Mouse (Mus musculus) CD4-positive, CD25-positive, alpha-beta regulatory T cell, adult 2 months (primary cell): ENCODE results near the gene Gpatch2.

Source experiments
- DNase-seq: peaks from one replicate; pipeline ENCODE4 v3.0.0-alpha.2; 2012; ENCODE audit warnings: low read depth, low spot score

Gene Gpatch2

DNA sequence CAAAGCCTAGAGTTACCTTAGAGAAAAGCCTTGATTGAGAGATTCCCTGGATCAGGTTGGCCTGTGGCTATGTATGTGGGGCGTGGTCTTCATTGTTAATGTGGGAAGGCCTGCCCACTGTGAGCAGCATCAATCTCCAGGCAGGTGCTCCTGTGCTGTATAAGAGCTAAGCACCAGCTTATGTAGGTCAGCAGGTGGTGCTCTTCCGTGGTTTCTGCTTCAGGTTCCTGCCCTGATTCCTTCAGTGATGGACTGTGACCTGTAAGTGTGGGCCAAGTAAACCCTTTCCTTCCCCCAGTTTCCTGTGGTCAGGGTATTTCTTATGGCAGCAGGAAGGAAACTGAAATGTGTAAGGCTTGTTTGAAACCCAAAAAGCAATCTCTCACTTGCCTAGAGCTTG is 151.5 kb downstream of the Gpatch2 start:
- DNase-seq: peak; percentile 46

DNA sequence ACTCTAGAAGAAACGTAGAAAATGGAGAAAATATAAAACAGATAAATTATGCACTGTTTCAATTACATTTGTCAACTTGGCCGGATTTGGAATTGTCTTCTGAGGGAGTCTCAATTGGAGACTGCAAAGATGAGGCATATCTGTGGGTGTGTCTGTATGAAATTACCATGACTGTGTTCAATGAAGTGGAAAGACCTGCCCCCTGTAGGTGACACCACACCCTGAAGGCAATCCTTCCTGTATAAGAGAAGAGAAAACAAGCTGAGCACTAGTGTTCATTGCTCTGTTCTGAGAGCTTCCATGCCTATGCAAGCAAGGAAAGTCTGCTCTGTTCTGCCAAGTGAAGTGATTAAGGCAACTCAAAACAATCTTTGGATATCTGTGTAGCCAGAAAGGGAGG is 153.7 kb downstream of the Gpatch2 start:
- peak; percentile 45 for DNase-seq

DNA sequence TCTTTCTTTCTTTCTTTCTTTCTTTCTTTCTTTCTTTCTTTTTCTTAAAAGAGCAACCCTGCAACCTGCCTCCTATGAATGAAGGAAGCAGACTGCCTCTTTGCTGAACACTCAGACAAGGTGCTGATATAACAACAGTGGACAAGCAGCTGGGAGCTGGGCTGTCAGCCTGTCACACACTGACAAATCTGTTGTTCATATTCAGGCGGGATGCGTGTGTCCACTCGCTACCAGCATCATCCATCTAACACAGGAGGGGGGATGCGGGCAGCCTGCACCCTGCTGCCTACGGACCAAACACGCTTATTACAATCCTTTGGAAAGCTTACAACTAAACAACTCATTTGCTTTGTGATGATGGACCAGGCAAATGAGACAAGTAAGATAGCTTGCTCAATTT is 158.2 kb downstream of the Gpatch2 start:
- DNase-seq: no peak

DNA sequence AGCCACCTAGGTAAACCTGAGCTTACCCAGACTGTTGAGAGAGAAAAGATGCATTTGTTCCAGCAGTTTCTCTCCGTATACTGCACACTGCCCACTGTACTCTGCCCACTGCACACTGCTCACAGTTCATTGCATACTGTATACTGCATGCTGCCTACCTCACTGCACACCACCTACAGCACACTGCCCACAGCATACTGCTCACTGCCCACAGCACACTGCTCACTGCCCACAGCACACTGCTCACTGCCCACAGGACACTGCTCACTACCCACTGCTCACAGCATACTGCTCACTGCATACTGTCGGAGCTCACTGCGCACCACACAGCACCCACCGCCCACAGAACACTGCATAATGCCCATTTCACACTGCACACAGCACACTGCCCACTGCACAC is 159.1 kb downstream of the Gpatch2 start:
- DNase-seq: no peak

DNA sequence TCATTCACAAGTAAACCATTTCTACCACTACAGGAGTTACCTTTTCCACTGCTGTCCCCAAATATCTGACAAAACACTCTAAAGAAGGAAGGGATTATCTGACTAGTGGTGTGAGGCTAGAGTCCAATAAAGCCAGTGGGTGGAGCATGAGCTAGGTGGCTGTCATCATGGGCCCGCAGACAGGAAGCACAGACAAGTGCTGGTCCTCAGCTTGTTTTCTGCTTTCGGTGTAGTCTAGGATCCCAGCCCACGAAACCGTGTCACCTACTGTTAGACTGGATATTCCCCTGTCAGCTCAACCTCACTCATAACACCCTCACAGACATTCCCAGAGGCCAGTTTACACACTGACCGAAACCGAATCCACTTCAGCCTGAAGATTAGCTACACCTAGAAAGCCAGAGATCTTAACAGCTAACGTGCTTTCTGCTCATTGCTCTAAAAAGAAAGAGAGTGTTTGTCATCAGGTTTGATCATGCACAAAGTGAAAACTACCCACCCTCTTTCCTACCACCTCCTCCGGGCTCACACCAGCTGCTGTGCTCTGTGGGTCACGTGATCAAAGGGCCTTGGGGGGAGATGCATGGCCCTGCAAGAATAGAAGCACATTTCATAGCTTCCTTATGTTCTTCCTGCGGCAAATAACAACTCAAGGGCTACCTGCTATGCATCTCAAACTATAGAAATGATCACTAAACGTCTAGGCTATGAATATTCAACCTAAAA is 161.8 kb downstream of the Gpatch2 start:
- peak; percentile 37 for DNase-seq

DNA sequence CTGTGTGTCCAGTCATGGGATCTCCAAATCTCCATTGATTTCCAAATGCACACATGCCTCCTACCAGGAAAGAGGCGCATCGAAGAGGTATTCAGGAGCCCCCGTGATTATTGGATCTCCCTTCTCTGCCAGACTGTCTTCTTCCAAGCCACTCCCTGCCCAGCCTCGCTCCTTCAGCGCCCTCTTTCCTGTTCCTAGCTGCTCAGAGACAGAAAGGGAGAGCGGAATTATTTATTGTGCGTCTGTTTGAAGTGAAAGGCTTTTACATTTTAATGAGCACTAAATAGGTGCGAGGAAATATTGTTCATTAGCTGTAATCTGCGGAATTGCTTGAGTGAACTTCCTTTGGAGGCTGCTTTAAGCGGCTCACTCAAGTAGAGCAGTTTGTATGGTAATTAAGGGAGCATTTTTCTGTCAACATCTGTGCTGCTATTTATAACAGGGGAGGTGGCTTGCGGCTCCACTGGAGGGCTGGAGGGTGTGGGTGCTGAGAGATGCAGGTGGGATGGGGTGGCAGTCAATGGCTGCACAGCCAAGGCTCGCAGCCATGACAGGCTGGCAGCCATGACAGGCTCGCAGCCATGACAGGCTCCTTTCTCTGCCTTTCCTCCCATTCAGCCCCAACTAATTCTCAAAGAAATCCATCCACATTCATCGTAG is 162.7 kb downstream of the Gpatch2 start:
- DNase-seq: no peak

DNA sequence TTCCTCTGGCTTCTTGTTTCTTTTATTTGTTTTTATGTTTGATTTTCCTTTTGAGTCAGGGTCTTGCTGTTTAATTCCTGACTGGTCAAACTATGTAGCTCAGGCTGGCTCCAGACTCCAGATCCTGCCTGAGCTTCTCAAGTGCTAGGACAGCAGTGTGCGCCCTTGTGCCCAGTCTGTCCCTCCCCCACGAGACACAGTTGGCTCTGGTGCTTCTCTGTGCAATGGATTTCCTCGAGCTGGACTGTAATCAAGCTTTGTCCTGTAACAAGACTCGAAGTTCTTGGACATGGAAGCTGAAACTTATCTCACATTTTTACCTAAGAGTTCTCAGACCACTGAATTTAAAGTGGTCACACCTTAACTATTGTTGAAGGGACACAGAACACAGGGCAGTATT is 174.2 kb downstream of the Gpatch2 start:
- DNase-seq: no peak

DNA sequence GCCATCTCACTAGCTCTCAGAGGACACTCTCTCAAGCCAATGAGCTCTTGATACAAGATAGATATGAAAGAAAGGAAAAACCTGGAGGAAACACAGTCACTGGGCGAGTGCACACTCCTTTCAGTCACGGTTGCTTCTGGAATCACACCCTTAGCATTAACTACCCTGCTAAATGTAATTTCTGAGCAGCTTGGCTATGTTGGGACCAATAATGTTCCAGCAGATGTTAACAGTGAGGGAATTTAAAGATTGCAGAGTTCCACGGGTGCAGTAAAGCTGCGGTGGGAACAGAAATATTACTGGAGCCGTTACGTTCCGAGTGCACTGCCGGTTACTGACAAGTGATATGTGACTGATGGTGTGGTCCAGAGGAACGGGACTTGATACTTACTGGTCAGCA is 185.5 kb downstream of the Gpatch2 start:
- DNase-seq: no peak
